Mouse (Mus musculus): ENCODE data around the gene Pdcd6ip.
"Not testable (repeated sequence)": the region's sequence is repeated elsewhere in the genome, so short reads cannot be mapped to it uniquely, and the experiment has no call there.

The Pdcd6ip gene

GRCm38 (mm10) chr9:113701441-113702160 is 6.5 kb downstream of the Pdcd6ip start:
- in situ Hi-C loops (cut with MboI, MseI), result no loop called here

GRCm38 (mm10) chr9:113687461-113687860 is 20.6 kb downstream of the Pdcd6ip start:
- in situ Hi-C loops (cut with MboI, MseI), result no loop called here

DNA sequence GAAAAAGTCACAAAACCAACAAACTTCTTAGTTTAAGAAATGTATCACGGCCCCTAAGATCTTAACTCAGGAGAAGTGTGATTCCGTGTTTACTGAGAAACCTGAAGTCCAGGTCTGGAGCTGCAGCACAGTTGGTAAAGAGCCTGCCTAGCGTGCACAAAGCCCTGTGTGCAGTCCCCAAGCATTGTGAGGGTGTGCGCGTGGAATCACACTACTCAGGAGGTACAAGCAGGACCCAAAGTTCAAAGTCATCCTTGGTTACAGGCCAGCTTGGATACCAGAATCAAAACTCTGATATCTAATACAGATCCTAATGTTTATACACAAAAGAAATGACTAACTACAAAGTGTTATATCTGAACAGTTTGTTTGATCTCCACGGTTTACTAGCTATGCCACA is 34.3 kb downstream of the Pdcd6ip start:
- in situ Hi-C loops (cut with MboI, MseI), result no loop called here

- in situ Hi-C loops (cut with MboI, MseI), result no loop called here
These were observed 35.7 kb downstream of the Pdcd6ip start for GRCm38 (mm10) chr9:113672352-113672751.

- in situ Hi-C loops (cut with MboI, MseI), result no loop called here
These were observed 37.3 kb downstream of the Pdcd6ip start for GRCm38 (mm10) chr9:113670857-113671106.

GRCm38 (mm10) chr9:113670105-113670856 is 37.8 kb downstream of the Pdcd6ip start:
- in situ Hi-C loops (cut with MboI, MseI), result no loop called here

GRCm38 (mm10) chr9:113663476-113663875 is 44.6 kb downstream of the Pdcd6ip start:
- in situ Hi-C loops (cut with MboI, MseI), result no loop called here

- in situ Hi-C loops (cut with MboI, MseI), result no loop called here
These were observed 50.2 kb downstream of the Pdcd6ip start for GRCm38 (mm10) chr9:113657837-113658236.

DNA sequence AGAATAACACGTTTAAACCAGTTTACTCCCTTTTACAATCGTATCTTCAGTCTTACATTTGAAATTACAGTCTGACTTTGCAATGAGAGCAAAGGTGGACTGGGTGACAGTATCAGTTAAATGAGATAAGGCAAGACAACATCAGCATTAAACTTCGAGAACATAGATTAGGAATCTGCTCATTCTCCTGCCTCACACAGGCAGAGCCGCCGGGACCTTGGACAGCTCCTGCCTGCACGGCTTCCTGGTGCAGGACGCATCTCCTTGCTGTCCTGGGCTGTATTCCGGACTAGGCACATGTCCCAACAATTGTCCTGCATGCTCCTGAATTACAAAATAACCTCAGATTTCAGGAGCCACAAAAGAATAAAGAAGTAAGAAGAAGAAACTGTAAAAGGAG is 54.5 kb downstream of the Pdcd6ip start:
- in situ Hi-C loops (cut with MboI, MseI), result no loop called here

GRCm38 (mm10) chr9:113650787-113651186 is 57.3 kb downstream of the Pdcd6ip start:
- in situ Hi-C loops (cut with MboI, MseI), result no loop called here

GRCm38 (mm10) chr9:113649211-113649610 is 58.8 kb downstream of the Pdcd6ip start:
- in situ Hi-C loops (cut with MboI, MseI), result not testable (repeated sequence)

DNA sequence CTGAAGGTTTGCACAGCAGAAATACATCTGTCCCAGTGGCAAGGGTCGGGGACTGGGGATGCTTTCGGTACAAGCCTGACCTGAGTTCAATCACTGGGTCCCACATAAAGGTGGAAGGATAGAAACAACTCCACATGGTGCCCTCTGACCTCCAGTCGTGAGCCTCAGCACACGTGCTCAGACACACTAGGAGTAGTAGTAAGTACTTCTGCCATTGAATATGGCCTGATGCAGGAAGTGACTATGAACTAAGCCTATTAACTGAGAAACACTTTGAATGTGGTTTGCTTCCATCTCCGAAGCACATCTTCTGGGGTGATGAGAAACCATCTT is 62.3 kb downstream of the Pdcd6ip start:
- in situ Hi-C loops (cut with MboI, MseI), result no loop called here

DNA sequence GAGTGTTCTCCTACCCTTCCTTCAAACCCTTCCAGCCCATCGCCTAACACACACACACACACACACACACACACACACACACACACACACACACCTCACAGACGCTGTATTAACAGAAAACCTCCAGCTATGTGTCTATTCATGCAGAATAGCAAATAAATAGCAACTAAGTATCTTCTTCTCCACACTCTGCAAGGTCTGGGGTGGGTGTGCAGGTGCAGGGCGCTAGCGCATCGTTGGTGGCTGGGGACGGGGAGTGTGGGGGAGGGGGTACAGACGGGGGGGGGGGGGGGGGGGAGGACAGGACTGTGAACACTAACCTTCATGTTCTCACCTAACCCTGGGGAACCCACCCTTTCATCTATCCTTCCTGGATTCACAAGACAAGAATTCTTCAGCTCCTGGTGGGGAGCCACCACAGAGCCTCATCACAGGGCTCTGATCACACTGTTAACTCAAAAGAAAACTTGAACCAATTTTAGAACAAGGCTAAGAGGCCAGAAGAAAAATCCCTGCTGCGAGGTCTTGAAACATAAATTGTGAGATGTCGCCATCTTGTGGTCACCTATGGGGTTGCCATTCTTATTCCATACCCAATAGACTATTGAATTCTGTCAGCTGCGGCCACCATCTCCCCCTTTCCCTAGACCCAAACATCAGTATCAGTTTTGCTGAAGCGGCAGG is 62.8 kb downstream of the Pdcd6ip start:
- in situ Hi-C loops (cut with MboI, MseI), result no loop called here

GRCm38 (mm10) chr9:113644701-113645100 is 63.4 kb downstream of the Pdcd6ip start:
- in situ Hi-C loops (cut with MboI, MseI), result loop anchor here in 1 of 2 experiments (5.0 kb wide), 1 partner anchor 202 kb away; no protein-coding TSS in a partner anchor

DNA sequence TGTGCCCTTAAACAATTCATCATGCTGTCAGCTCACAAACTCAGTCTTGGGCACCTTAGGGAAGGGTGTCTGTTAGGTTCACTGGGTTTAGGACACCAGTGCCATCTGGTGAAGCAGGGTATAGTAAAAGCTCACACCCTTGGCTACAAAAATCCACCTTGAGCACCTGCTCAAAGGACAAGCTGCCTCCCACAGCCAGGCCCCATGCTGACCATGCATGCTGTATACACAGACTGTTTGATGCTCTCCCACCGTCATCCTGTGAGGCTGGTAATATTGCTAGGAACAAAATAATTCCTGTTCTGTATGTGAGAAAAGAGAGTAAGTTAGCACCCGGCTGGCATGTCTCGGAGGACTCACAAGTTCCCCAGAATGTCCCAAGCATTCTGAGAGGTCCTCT is 64.0 kb downstream of the Pdcd6ip start:
- in situ Hi-C loops (cut with MboI, MseI), result loop anchor here in 1 of 2 experiments (5.0 kb wide), 1 partner anchor 202 kb away; no protein-coding TSS in a partner anchor

DNA sequence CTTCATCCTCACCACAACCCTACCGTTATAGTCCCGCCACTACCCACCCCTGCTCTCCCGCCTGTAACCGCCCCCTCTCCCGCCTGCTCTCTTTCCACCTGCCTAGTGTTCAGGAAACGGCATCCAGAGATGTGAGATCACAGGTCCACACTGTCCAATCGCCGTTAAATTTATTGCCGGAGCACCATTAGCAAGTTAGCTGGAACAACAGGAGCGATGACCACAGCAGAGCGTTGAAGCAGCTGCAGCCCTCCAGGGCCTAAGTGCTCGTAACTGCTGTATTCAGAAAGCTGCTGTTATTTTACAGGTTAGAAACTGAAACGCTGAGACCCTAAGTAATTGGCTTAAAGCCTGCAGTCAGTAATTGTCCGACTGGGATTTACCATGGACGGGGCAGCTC is 64.4 kb downstream of the Pdcd6ip start:
- in situ Hi-C loops (cut with MboI, MseI), result loop anchor here in 1 of 2 experiments (5.0 kb wide), 1 partner anchor 201 kb away; no protein-coding TSS in a partner anchor

GRCm38 (mm10) chr9:113634986-113635385 is 73.1 kb downstream of the Pdcd6ip start:
- in situ Hi-C loops (cut with MboI, MseI), result no loop called here

DNA sequence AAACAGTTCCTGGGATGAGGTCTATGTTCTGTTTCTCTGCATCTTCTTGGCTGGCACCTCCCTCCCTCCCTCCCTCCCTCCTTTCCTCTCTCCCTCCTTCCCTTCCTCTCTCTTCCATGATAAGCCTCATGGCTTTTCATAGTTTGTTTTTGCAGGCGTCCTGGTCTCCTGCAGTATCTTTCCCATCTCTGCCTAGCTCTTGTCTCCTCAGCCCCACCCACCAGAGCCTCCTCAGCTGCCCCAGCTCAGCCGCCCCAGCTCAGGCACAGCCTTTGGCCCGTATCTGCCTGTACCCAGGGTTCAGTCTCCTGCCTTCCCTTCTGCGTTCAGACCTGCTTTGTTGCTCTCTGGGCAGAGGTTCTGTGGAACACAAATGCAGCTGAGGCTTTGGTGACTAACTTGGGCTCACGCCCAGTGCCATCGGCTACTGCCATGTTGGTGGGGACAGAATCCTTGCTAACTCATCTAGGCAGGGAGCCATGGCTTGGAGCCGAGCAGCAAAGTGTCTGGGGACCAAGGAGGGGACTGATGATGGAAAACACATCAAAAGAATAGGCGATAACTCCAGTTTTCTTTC is 74.8 kb downstream of the Pdcd6ip start:
- in situ Hi-C loops (cut with MboI, MseI), result no loop called here

DNA sequence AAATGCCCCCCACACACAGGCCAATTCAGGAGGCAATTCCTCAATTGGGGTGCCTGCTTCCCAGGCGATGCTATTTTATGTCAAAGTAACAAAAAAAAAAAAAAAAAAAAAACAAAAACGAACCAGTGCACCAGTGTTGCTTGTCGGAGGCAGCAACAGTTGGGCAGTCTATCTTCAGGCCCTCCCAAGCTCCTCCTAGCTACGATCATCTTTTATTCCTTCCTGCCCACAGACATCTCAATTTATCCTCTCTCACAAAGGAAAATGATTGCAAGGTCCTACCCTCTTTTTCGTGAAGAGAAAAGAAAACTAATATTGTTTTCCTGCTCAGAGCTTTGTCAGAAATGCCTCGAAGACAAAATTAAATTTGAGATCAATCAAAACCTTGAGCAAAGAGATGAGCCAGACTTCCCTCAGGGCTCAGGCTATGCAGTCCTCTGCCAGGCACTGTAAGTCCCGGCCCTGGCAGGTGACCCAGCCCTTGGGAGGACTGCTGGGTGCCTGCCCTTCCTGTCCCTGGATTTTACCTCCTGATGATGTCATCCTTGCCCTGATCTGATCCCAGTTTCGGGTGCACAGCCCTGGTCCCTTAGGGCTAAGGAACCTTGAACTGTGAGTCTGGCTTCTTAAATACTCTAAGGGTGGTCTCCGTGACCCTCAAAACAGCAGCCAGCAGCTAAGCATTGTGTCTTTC is 75.6 kb downstream of the Pdcd6ip start:
- in situ Hi-C loops (cut with MboI, MseI), result no loop called here

DNA sequence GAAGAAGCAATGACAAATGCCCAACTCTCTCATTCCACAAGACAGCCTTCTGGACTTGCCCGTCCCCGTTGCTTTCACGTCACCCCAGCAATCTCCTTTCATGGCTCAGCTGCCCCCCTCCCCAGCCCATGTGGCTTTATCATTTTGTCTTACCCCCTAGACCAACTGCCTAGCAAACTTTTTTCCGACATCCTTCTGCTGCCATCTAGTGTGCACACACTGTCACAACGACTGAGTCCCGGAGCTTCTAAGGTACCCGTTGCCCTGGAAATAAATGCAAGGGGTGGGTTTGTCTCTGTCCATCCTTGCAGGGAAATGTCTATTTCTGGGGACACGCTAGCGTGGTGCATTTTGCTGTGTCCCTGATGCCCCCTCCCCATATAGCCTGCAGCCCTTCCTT is 78.4 kb downstream of the Pdcd6ip start:
- in situ Hi-C loops (cut with MboI, MseI), result no loop called here

DNA sequence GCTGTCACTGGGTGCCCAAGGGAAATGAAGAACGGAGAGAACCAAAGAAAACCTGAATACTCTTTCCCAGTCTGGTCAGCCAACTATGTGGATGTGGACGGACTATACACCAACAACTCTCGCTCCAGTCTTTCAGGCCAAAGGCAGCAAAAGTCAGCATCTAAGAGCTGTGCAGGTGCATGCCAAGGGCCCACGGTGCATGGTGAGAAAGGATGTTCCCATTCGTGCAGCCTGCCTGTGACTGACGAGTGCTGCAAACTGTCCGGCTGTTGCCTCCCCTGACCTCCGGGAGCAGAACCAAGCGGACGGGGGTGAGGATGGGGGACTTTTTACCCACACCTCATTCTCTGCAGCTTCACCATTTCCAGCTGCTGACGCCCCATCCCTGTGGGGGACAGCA is 78.9 kb downstream of the Pdcd6ip start:
- in situ Hi-C loops (cut with MboI, MseI), result no loop called here

DNA sequence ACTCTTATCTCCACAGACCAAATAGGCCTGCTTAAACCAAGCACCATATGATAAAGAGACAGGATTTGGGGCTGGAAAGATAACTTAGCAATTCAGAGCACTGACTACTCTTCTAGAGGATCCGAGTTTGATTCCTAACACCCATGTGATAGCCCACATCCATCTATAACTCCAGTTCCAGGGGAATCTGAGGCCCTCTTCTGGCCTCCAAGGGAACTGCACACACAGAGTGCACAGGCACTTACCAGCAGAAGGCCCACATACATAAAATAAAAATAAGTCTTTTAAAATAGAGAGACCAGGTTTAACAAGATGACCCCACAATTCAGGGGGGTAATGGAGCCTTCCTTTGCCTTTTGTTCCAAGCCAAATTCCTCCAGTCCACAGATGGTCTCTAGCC is 79.3 kb downstream of the Pdcd6ip start:
- in situ Hi-C loops (cut with MboI, MseI), result no loop called here
